Mouse (Mus musculus) urinary bladder, postnatal 10 days (tissue): ENCODE measurements around the gene Tmem150b.
A peak's percentile ranks its signal among the peaks of the same experiment; 100 is the strongest.

Experiments
- DNase-seq: peaks from one replicate; pipeline ENCODE4 v3.0.0; 2022; ENCODE audit warnings: low spot score

The Tmem150b gene

DNA sequence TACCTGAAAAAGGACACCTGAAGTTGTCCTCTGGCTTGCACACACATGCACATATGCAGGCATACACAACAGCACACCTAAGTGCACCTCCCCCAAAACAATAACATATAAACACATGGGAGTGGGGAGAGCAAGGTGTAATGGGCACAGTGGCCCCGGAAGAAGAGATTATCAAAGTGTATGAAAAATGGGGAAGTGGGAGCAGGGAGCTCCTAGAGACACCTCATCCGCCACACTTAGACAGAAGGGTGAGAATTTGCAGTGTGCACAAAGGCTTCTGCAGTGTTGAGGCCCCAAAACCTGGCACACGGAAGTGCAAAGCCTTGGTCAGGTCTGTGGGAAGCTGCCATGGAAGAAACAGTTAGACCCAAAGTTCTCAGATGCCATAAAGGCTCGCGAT, 6.0 kb upstream of the Tmem150b start:
- DNase-seq, result no peak

DNA sequence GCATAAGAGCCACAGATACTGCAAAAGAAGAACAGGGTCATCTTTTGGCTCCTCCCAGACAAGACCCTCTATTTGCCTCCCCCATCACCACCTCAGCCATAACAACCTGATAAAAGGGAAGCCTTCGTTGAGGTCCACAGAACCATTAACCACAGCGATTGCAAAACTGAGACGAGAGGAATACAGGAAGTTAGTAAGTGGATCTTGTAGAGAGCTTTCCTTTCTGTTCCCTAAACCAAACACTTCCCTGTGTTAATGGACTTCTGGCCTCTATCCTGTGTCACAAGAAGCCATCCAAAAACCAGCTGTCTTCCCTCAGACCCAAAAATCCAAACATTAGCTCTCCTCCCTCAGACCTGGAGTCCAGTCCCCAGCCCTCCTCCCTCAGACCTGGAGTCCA, 690 bp downstream of the Tmem150b start:
- no peak for DNase-seq

DNA sequence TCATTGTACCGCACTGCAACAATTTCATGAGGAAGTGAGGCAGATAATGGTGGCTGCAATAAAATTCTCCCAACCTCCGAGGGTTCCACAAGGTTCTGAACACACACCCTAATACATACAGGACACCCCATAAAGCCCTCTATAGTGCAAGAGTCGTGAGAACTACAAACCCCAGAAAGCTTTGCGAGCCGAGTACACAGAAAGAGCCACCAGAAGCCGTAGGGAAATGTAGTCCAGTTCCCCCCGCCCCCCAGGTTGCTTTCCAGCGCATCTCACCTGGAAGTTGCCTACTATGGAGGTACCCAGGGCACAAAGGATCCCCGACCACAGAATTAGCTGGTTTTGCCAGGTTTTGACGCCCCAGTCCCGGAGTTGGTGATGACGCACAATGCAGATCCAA, 1.5 kb downstream of the Tmem150b start:
- DNase-seq, result no peak

DNA sequence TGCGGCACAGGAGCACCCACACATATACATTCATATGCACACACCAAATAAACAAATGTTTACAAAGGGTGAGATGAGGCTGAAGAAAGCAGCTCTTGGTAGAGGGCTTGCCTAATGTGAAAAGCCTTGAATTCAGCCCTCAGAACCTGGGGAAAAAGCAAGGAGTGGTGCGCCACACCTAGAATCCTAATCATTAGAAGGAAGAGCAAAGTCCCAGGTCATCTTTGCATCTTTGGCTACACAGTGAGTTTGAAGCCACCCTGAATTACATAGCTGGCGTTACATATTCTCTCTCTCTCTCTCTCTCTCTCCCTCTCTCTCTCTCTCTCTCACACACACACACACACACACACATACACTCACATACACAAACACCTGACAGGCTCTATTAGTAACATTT, 5.8 kb downstream of the Tmem150b start:
- DNase-seq, result no peak

DNA sequence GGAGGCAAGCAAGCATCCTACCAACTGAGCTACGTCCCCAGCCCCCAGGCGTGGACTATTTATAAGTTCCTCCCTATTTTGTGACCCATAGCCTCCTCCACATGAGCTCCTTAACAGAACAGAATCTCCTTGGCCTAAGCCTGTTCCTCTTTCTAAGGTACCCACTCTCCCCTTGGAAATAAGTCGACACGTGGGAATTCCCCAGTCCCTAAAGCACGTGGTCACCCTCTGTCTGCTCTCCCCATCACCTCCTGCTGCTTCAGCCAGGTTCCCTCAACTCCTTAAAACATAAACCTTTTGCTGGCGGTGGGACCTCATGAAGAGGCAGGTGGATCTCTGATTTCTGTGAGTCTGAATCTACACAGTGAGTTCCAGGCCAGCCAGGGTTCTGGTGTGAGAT, 8.1 kb downstream of the Tmem150b start:
- DNase-seq, result no peak

DNA sequence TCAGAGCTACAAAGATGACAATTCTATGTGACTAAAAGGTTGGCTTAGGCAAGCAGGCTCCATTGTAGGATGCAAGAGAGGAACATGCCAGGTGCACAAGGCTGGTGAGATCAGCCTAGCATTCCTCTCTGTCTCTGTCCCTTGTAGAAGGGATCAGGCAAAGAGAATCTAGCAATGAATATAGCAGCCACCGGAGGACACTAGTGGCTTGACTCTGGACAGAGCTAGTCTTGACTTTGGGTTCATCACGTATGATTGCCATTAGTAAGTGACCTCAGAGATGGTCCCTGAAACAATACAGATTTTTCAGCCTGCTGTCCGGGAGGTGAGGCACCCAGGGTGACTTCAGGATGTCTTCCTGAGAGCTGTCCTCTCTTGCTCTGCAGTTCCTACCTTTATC, 12.5 kb downstream of the Tmem150b start:
- DNase-seq, result no peak

DNA sequence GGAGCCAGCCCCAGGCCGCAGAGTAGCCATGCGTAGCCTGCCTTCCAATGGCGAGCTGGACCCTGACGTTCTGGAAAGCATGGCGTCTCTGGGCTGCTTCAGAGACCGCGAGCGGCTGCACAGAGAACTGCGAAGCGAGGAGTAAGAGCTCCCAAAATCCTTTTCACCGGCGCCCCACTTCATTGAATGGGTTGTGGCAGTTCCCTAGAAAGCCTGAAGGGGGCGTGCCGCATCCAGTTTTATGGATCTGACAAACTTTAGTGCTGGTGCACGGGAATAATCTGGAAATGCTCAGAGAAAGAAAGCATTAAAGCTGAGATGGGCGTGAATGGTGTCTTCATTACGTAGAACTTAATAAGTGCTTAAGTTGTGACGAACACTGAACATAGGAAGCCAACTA, 20.0 kb downstream of the Tmem150b start:
- no peak for DNase-seq

DNA sequence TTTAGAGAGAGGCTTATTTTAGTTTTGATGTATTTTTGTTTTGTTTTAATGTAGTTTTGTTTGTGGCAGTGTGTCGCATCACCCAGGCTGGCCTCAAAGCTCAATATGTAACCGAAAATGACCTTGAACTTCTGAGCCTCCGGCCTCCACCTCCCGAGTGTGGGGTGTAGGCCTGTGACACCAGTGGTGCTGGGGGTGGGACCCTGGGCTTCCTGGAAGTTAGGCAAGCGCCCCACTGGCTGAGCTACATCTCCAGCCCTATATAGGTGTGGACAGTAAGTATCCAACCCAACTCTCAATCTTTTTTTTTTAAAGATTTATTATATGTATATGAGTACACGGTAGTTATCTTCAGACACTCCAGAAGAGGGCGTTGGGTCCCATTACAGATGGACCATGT, 21.9 kb downstream of the Tmem150b start:
- DNase-seq, result no peak

DNA sequence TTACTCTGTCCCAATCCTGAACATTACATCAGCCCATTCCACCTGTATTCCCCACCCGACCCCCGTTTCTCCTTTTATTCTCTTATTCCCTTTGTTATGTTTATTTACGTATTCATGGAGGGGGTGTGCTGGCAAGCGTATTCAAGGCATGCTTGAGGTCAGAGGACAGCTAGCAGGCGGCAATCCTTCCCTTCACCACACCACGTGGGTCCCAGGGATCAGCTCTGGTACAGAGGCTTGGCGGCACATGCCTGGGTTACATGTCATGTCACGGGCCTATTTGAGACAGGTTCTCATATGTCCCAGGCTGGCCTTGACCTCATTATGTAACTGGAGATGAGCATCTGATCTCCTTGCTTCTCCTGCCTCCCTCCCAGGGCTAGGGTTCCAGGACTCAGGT, 22.7 kb downstream of the Tmem150b start:
- DNase-seq, result no peak

DNA sequence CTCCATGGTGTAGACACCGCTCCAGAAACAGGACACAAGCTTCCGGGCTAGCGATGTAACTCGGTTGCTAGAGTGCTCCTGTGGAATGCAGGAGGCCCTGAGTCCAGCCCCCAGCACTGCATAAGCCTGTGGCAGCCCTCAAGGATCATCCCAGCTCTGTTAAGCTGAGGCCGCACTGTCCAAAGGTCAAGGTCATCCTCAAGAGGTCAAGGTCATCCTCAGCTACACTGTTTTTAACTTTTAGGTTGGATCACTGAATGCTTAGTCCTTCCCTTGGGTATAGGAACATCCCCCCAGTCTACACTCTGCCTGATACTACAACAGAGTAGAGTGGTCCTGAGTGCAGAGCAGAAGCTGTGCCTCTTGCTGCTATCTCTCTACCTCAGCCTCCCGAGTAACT, 32.0 kb downstream of the Tmem150b start:
- no peak for DNase-seq

DNA sequence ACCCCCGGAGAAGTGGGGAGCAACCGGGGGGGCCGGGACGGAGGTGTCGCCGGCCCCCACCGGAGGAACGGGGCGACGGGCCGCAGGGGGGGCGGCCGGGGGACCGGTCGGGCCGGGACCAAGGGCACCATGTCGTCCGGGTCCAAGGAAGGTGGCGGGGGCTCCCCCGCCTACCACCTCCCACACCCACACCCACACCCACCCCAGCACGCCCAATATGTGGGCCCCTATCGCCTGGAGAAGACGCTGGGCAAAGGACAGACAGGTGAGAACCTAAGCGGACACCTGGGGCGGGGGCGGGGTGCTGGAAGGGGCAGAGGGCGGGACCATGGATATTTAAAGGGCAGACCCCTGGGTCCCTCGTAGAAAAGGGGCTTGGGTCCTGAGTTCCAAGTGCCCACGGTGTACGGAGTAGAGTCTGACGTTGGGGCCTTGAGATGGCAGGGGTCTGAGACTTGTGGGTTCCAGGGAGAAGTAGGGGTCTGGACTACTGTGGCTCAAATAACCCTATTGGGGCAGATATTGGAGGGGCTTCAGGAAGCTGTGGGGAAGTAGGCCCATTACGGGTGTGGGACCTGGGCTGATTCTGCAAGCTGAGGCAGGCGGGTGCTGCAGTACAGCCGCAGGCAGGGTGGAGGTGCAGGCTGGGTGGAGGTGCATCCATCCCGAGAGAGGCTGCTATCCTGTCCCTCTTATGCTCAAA, 33.9 kb downstream of the Tmem150b start:
- no peak for DNase-seq

DNA sequence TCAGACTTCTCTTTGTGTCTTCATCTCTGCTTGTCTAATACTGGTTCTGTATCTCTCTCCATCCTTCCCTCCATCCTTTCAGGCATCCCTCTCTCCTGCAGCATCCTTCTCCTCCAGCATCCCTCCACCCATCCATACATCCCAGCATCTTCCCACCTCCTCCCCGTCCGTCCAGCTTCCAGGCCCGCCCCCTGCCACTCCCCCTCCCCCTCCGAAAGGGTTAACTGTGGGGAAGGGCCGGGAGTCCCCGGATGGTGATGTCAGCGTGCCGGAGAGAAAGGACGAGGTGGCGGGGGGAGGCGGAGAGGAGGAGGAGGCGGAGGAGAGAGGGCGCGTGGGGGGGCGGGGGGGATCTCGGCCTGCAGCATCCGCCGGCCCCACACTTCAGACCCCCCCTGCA, 34.7 kb downstream of the Tmem150b start, which contains the start of gene Brsk1:
Gene Brsk1, plus strand, starts transcription at position 218 of the 400 bp plus-strand sequence.
- peak; percentile 34 for DNase-seq

DNA sequence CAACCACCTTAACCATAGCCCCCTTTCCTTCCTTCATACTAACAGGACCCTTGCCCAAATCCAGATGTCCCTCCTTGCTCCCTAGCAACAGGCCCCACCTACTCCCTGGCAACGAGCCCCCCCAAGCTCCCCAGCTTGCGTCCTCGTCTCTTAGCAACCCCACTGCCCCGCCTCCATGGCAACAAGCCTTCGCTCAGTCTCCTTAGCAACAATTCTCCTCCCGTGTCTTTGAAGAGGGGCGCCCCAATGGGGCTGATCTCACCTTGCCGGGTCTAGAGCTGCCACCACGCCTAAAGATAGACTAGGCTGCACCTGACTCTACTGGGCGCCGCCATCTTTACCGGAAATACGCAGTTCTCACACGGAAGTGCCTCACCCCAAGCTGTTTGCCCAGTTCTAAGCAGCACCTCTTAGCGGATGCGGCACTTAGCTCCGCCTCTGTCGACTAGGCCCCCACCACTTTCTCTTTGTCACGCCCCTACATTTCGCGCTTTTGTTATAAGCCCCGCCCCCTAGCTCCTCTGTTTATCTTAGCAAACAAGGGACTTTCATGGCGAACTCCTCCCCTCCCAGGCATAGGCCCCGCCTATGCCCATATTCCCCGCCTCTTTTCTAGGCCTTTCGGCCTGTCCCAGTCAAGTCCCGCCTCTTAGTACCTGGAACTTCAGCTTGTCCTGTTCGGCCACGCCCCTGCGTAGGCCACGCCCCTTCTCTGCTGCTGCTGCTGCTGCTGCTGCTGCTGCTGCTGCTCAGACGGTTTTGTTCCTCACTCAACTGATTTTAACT, 40.2 kb downstream of the Tmem150b start, which contains the start of gene Hspbp1:
Gene Hspbp1, minus strand, starts transcription at position 437 of the 786 bp plus-strand sequence.
- peak; percentile 66 for DNase-seq

DNA sequence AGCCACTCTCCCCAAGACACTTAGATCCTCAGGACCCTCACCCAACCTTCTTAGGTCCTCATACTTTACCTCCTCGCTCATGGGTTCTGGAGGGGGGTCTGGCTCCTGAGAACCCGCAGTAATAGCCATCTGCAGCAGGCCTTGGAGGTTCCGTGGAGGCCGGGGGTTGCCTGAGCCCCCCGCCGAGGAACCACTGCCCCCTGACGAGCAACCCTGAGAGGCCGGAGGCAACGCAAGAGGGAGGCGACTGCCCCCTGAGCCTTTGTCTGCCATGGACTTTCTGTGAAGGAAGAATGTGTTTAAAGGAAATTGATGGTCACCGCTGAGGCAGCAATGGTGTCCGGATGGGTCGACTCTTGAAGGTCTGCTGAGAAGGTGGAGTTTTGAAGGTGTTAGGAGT, 40.8 kb downstream of the Tmem150b start:
- DNase-seq, result no peak

DNA sequence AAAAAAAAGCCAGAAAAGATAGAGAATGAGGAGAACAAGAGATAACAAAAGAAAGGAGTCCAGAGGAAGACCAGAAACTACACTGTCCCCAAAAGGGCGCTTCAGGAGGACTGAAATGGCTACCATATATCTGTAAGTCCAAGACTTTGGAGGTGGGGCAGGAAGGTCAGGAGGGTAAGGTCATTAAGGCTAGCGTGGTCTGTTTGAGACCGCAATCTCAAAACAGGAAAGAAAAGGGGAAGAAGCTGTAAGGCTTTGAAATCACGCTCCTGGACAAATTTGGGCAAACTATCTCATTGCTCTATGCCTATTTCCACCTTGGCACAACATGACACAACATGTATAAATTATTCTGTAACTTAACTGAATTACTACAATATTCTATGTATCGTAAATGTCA, 41.7 kb downstream of the Tmem150b start:
- no peak for DNase-seq

DNA sequence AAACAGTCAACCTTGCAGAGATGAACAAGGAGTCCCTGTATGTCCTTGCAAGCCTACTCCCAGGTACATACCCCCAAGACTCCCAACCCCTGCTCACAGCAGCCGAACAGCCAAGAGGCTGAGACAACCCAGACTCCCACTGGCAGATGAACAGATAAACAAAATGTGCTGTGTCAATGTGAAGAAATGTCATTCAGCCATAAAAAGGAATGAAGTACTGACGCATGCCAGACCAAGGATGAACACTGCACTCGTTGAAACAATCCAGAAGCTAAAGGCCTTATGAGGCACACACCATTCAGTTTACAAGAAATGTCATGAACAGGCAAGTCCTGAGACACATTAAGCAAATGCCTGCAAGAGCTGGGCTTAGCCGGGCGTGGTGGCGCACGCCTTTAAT, 49.8 kb downstream of the Tmem150b start:
- no peak for DNase-seq

DNA sequence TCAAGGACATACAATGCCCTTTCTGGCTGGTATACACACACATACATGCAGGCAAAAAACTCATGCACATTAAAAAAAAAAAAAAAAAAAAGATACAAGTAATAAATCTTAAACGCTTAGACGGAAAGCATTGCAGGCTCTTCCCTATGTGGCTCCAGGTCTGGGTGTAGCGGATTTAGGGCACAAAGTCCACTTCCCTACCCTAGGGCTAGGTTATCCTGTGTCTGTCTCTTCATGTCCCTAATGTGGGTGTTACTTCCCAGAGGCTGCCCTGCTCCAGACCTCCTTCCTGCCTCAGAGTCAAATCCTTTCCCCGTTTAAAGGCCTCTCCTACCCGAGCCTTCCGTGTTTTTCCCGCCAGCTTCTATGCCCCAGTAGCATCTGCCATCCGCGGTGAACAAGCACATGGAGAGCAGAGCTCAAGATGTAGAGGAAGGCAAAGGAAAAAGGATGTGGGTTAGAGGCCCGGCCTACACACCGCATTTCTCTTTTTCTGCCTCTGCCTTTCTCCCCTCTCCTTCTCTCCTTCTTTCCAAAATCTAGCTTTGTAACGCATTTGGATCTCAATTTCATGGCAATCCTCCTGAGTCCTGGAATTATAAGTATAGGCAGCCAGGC, 50.8 kb downstream of the Tmem150b start:
- DNase-seq, result no peak

DNA sequence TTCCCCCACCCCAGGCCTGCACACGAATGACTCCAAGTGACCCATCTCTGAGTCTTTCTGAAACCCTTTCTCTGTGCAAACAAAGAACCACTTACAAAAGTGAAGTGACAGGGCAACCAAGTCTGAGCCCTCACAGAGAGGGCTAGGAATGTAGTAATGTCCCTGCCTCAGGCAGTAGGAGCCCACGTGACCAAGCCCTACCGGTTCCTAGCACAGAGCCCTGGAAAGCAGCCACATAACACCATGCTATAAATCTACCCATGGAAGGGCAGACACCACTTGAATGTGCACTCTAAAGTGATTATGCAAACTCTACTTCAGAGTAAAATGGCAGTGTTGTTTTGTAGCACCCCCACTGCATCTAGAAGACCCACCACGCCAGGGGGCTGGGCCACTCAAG, 53.1 kb downstream of the Tmem150b start:
- DNase-seq, result no peak

DNA sequence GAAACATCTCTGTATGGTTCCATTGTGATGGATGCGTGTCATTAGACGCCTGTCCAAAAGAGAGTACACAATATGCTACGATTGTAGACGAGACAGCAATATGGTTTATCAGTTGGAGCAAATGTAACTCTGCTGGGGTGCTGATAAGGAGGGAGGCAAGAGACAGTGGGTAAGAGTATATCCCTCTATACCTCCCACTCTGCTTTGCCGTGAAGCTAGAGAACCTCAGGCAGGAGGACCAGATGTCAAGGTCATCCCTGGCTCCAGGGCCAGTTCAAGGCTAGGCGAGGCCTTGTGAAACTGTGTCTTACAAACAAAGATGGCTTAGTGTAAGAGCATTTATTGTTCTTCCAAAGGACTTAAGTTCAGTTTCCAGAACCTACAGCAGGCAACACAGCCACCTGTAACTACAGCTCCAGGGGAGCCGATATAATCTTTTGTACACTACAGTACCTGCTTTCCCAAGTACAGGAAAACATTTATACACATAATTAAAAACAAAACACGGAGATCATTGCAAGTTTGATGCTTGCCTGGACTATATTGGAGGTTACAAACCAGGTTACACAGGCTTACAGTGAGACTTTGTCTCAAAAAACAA, 54.3 kb downstream of the Tmem150b start:
- no peak for DNase-seq

DNA sequence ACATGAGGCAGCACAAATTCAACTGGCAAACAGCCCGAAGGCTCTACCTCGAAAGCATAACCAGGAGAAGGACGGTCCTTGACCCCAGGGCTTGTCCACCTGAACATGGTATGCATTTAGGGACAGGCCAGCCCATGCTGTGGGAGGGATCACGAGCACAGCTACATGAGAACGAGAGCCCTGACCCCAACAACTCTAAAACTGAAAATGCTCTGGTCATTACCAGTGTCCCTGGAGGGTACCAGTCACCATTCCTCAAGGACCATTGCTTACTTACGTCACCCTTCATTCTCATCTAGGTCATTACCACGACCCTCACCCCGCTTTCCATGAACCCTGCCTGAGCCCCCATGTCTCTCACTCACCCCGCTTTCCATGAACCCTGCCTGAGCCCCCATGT, 55.9 kb downstream of the Tmem150b start:
- no peak for DNase-seq

DNA sequence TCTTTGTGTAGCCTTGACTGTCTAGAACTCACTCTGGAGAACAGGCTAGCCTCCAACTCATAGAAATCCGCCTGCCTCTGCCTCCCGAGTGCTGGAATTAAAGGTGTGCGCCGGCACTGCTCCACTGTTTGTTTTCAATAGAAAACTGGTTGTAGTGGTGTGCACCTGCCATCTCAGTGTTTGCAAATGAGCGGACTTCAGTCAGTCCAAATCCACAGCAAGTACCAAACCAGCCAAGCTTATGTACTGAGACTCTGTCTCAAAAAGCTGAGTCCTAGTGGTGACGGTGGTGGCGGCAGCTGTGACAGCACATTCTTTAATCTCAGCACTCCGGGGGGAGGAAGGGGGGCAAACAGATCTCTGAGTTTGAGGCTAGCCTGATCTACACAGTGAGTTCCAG, 56.5 kb downstream of the Tmem150b start:
- no peak for DNase-seq

DNA sequence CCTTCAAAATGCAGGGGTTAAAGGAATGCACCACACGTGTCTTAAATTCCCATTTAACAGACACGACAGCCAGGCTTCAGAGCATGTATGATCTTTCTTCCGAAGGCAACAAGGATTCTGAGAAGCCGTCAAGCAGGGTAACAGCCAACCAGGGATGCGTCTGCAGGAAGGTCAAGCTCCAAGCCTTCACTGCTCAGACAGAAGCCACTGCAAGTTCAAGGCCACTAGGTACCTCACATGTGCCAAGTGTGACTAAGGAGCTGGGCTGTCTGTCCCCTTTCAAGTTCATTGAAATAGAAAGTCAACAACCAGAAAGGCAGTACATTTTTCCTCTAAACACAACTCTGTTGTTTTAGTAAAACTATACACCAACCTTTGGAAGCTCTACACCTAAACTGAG, 58.2 kb downstream of the Tmem150b start:
- no peak for DNase-seq

DNA sequence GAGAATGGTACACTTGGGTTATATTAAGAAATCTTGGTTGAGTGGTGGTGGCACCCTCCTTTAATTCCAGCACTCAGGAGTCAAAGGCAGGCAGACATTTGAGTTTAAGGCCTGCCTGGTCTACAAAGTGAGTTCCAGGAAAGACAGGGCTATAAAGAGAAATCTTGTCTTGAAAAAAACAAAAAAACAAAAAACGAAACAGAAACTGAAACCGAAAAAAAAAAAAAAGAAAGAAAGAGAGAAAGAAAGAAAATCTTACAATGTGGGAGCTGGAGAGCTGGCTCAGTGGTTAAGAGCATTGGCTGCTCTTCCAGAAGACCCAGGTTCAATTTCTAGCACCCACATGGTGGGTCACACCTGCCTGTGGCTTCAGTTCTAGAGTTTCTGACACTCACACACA, 61.3 kb downstream of the Tmem150b start:
- DNase-seq, result no peak
